Mouse (Mus musculus) lung, adult 18-20 months (tissue): ENCODE data around the gene Sirt4.

Experiments used
- DNase-seq, 2 experiments: peaks; one replicate each; pipeline ENCODE4 v3.0.0; 2022; ENCODE audit warnings: mixed read lengths in 2 of 2

The Sirt4 gene

DNA sequence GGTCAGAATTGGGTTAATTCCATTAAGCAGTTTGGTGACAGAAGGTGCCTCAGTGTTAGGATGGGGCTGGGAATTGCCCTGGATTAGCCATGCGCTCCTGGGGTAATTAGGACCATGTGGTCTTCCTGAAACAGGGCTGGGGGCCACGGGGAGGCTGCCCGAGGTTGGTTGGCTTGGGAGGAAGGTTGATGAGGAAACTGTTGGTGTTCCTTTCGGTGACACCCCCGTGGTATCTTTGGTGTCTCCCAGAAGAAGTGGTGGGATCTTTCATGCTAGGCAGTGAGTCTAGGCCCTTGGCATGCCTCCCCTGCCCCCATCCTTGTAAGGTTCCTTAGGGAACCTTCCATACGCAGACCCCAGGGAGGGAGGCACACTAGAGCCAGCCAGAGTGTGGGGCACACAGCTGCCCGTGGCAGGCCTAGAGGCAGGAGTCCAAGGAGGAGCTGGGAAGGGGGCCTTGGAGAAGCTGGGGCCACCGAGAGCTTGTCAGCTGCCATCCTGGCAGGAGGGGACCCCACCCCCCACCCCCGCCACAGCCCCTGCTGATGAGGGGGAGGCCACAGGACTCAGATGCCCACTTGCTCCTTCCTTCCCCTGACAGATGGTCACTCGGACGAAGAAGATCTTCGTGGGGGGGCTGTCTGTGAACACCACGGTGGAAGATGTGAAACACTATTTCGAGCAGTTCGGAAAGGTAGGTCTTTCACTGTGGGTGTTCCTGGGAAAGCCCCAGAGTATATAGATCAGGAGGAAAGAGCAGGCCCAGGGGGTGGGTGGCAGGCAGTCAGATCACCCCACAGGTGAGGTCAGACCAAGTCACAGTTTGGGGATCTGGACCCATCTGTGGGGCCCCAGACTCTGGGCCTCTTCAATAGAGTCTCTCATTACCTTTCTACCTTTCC lies 49.4 kb downstream of the Sirt4 start:
- no peak for DNase-seq

DNA sequence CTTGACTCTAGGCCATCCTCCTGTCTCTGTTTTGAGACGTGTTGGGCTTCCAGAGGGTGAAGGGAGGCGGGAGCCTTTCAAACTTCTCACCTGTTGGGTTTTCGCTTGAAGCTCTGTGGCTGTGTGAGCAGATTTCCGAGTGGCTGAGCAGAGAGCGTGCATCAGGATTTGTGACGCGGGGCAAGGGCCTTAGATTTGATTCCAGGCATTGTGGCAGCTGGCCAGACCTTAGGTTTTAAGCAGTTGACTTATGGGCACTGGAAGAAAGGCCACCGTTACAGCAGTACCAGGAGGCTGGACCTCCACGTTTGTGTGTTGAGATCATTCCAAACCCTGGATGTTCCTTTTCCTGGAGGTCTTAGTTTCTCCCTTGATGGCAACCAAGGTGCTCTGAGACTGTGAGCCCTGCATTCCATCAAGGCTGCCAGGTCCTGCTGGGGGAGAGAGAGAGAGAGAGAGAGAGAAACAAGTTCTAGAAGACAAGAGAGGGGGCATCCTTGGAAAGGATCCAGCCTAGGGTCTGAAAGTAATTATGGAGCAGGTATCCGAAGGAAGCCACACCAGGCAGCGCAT lies 50.2 kb downstream of the Sirt4 start:
- no peak for DNase-seq

DNA sequence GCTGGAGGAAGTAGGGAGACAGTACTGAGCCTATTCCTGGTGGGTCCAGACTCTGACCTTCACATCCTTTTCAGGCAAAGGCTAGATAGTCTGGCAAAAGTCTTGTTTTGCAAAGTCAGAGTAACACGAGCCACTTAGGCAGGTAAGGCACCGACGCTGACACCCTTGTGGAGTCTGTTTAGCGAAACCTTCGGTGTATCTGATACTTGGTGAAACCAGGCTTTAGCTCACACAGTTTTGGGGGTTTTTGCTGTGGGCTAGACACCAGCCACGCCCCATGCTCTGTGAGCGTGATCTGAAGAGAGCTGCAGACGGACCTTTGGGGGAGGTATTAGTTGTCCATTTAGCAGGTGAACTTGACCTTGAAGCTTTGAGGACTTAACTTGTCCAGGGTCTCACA lies 51.3 kb downstream of the Sirt4 start:
- DNase-seq, result no peak

DNA sequence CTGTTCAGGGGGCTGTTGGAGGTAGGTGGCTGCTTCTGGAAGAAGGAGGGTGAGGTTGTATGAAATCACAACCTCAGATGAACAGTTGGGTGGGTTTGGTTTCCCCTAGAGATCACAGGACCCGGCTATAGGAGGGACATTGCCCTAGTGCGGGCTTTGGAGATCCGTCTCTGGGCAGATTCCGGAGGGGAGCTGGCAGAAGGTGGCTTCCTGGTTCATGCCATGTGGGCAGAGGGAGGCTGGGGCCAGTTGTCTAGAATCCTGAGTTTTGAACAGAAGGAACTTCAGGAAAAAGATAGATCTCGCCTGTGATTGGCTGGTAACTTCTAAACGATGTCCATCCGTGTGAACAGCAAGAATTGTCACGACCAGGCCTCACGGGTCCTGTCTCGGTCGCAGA lies 52.1 kb downstream of the Sirt4 start:
- DNase-seq, result no peak

DNA sequence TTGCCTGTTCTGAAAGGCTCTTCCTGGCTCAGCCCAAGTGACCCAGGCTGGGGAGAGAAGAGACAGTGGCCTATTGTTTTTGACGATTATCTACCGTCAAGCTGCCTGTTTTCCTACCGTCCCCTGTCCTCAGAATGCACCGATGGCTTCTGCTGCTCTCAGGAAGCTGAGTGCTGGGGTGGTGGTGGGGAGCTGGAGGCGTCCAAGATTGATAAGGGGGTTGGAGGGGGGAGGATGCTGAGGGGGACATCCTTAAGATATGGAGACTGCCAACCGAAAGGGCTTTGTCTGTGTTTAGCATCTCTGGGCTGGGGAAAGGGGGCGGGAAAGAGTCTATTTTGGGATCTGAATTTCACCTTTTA lies 52.6 kb downstream of the Sirt4 start:
- DNase-seq, result no peak

DNA sequence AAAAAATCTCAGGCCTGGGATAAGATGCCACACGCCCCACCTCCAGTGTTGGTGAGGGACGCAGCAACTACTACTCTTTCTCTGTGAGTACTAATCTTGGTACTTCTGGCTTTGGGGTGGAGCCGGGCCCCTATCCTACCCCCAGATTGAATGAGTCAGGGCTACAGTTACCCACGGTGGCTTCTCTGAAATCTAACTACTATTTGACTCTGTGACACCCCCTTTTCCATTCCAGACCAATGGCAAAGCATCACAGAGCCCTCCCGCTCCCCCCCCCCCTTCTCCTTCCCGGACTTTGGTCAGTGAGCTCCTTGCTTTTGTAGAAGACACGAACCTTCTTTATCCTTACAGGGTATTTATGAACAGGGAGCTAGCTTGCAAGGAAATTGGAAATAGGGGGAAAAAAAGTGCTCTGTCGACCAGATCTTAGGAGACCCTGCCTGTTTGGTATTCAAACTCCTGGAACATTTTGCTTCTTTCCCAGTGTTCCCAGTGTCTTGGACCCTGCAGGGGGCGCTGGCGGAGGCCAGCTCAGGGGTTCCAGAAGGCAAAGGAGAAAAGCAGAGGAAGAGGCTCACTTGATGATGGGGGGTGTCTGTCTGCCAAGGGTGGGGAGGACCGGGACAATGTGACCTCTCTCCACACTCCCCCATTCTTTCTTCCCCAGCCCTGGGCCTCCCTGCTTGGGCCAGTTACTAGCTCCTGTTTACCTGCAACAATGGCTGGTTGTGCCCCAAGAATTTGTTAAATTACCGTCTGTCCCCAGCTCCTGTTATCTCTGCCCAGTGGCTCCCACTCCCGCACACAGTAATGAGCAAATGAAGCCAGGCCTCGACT lies 53.2 kb downstream of the Sirt4 start:
- DNase-seq, result no peak

DNA sequence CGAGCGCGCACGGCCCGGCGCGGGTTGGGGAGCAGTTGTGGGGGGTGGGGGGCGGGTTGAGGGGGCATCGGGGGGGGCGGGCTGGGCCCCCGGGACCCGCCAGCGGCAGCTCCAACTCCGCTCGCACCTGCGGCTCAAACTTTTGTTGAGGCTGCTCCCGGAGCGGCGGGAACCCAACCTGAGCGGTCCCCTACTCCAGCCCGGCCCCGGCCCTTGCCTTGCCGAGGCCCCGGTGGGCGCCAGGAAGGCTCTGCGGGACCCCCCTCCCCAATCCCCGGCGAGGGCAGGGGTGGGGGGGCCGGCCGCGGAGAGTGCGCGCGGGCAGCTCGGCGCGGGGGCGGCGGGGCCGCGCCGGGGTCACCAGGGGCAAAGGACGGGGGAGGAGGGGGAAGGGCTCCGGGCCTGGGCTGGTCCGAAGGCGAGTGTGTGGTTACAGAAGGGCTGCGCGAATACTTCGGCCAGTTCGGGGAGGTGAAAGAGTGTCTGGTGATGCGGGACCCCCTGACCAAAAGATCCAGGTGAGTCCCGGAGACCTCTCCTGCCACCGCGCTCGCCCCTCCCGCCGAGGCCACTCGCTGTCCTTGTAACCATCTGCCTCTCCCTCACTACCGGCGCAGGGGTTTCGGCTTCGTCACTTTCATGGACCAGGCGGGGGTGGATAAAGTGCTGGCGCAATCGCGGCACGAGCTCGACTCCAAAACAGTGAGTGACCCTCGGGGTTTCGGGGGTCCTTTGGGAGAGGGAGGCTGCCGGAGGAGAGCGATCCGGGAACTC lies 54.2 kb downstream of the Sirt4 start:
- DNase-seq, result no peak

DNA sequence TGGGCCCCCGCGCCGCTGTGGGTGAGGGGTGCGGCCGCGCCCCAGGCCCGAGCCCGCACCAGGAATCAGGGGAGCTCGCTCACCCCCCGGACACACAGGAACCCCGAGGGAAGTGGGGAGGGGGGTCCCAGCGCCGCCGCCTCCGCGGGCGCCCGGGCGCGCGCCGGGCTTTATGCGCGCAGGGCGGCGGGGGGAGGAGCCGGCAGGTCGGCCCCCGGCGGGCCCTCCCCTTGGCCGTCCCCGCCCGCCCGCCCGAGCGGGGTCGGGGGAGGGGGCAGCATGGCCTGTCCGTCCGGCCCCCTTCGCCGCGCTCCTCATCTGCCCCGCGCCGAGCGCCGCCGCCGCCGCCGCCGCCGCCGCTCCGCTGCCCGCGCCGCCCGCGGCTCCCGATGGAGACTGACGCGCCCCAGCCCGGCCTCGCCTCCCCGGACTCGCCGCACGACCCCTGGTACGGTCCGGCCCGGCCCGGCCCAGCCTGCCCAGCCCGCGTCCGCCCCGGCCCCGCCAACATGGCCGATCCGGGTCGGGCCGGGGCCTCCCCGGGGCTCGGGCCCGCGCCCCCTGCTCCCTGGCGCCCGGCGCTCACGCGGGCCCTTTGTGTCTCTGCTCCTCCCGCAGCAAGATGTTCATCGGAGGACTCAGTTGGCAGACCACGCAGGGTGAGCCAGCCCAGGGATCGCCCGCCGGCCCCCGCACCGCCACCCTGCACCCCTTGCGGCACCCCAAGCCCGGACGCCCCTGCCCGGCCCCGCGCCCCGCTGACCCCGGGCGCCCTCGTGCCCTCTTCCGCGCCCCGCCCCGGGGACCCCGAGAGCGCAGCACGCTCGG lies 55.0 kb downstream of the Sirt4 start, which contains the start of gene Msi1:
Msi1 (plus strand) TSS at position 241 of the 828 bp plus-strand sequence.
- DNase-seq, result no peak

DNA sequence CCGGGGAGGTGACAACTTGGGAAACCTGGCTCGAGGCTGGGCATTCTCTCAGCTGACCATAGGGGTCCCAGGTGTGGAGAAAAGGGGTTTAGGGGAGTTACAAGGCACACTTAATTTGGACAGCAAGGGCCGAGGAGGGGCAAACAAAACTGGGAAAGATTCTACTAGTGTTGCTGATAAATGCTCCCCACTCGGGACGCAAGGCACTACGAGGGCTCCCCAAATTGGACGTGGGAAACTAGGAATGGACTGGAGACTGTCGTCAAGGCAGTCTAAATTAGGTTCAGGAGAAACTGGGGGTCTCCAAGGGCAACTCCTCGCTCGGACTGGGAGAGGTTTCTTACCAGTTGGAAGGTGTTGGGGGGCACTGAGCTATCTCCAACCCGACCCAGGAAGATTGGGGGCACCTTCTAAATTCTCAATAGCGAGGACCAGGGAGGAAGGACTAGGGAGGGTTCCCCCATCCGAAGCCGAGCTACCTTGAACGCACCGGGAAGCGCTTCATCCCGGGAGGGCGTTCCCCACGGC lies 55.6 kb downstream of the Sirt4 start:
- DNase-seq, result no peak
